Mouse (Mus musculus) ovary, postnatal 36 days (tissue): ENCODE results near the gene Osbpl7.

ENCODE experiments used
- DNase-seq: peaks from one replicate; pipeline ENCODE4 v3.0.0; 2022; ENCODE audit warnings: low spot score, mixed read lengths

The Osbpl7 gene

GRCm38 (mm10) chr11:97050216-97050943 is at the start of gene Osbpl7:
TSS of gene Osbpl7 (plus strand) at chr11:97050628.
- peak; percentile 77 for DNase-seq

- DNase-seq = no peak
These were observed 47.3 kb upstream of the Osbpl7 start for GRCm38 (mm10) chr11:97003170-97003569.

DNA sequence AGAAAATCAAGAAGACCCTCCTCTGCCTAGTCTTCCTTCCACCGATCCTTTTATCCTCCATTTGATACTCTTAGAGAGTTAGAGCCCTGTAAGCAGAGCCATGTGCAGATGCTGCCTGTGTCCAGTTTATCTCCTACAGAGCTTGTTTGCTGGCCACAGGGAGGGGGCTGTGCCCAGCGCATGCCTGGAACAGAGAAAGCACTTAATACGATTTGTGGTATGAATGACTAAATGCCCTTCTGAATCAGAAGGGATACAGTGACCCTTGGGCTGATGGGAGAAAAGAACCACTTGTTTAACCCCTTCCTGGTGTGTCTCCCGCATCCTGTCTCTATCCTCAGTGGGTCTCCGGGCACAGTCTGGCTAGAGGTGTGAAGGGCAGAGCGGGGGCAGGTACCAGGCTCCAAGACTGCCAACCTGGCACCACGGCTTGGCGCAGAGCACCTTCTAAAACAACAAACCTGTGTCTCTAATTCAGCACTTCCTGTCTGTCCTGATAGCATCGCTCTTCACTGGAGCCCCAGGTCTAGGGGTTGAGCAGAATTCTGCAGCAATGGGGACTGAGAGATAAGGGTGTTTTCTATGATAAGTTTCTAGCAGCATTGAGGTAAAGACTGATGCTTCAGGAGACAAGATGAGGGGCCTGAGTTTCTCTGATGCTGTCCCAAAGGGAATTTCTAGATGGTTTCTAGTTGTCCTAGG is 43.2 kb upstream of the Osbpl7 start:
- no peak for DNase-seq

GRCm38 (mm10) chr11:97009198-97009790 is 41.1 kb upstream of the Osbpl7 start:
- no peak for DNase-seq

- no peak for DNase-seq
These were observed 37.2 kb upstream of the Osbpl7 start, which contains the start of gene Sp6 for GRCm38 (mm10) chr11:97013121-97013670. TSS of gene Sp6 (plus strand) at chr11:97013394.

DNA sequence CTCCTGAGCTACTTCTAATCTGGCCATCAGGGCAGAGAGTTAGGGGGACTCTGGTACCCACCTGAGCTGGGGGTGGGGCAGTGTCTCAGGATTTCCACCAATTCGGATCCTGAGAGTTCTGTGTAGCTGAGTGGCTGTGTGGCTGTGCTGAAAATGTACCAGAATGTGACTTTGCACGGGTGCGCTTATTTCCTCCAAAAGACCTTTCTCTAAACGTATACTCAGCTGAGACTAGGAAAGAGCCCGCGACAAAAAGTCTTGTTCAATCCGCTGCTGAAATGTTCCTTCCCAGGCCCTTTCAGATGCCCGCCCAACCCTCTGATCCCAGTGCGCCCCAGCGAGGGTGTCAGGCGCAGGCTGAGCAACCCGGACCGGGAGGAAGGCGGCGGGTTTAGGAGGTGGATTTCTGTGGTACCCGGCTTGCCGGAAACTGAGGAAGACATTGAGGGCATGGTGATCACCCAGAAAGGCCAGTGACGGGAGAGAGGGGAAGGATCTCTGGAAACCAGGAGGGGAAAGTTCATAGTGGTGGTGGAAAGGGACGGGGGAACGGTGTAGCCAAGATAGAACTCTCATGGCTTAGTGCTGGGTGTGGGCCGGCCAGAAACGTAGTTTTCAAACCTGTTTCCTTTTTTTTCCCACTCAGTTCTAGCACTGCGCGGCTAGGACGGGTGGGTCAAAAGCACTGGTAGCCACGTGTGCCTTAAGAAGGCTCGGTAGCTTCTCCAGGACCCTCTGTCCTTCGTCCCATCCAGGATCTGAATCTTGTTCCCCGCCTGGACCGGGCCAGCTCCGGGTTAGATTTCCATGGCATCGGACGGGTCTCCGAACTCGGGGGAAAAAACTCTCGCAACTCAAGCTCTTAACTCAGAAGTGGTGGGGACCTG is 32.5 kb upstream of the Osbpl7 start:
- DNase-seq = no peak

DNA sequence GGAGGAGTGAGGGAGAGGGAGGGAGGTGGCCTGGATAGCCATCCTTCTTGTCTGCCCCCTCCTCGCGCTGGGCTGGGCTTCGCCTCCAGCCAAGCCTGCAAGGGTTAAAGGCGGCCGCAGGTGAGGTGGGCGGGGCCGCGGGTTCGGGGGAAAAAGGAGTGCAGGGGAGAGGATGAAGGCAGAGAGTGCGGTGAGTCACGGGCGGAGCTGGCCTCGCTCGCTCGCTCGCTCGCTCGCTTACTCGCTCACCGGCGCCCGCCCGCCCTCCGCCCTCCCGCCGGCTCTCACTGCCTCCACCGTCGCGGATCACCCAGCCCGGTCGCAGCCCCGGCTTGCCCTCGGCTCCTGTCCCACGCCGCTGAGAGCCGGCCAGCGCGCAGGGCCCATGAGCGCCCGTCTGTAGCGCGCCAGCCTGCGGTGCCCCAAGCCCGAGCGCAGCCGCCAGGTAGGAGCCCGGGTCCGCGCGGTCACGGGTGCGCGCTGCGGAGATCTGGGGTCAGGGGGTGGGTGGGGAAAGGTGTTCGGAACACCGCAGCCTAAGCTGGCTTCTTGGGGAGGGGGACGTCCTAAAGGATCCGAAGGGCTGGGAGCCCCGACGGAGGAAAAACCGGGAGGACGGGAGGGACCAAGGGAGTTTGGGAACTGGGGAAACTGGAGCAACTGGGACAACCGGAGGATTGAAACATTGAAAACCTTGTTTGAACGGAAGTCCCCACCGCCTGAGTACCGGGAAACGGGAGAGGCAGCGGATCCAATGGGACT is 31.7 kb upstream of the Osbpl7 start:
- no peak for DNase-seq

DNA sequence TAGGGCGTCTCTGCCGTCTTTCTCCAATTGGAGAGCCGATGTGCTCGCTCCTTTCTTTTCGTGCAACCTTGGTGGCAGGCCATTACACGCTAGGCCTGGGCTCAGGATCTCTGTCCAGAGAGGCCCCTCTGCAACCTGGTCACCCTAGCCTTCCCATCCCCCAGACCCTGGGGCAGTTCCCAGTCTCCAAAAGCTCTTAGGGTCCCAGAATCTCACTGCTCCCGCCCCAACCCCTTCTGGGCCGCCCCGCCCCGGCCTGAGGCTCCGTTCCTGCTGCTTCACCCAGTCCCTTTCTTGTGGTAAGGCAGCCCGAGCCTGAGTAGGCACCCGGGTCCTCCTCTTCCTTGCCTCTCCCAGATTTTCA is 31.1 kb upstream of the Osbpl7 start:
- no peak for DNase-seq

DNA sequence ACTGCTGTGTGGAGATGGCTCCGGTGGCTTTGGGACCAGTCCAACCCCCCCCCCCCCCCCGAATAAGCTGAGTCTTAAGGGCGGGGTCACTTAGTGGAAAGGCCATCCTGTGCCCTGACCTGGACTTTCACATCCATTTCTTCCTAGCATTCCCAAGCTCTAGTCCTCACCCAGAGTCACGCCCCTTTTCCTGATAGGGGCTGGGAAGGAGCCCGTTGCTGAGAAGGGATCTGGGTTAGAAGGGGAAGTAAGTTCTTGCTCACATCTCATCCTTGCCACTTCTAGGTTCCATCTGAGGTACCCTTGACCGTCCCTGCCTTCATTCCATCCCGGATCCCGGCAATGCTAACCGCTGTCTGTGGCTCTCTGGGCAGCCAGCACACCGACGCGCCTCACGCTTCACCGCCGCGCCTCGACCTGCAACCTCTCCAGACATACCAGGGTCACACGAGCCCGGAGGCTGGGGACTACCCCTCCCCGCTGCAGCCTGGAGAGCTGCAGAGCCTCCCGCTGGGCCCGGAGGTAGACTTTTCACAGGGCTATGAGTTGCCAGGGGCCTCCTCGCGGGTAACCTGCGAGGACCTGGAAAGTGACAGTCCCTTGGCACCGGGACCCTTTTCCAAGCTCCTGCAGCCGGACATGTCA is 29.2 kb upstream of the Osbpl7 start:
- no peak for DNase-seq

- peak; percentile 75 for DNase-seq
These were observed 28.4 kb upstream of the Osbpl7 start for GRCm38 (mm10) chr11:97021873-97022484.

GRCm38 (mm10) chr11:97024977-97025376 is 25.5 kb upstream of the Osbpl7 start:
- peak; percentile 34 for DNase-seq

DNA sequence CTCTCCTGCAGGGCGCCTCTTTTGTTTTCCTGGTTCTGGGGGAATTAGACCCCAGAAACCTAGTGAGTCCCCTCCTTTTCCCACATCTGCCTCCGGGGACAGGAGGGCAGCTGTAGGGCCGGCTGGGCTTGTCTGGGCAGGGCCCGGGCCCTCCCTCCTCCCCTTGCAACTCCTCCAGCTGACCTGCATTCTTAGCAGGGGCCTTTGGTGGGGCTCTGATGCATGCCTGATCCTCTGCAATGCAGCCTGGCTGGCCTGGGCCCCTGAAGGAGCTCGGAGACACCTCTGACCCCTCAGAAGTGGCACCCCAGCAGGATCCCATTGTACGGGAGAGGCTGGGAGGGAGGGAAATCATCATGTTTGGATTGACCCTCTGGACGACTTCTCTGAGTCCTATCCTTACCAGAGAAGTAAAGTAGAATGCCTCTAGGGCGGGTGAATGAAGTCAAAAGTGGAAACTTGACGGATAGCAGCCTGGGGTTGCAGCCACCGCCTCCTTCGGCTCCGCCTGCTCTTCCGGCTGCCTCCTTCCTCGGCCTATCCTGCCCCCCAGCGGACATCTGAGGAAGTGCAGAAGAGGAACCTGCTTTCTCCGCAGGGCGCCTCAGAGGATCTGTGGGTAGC is 24.6 kb upstream of the Osbpl7 start:
- peak; percentile 84 for DNase-seq

DNA sequence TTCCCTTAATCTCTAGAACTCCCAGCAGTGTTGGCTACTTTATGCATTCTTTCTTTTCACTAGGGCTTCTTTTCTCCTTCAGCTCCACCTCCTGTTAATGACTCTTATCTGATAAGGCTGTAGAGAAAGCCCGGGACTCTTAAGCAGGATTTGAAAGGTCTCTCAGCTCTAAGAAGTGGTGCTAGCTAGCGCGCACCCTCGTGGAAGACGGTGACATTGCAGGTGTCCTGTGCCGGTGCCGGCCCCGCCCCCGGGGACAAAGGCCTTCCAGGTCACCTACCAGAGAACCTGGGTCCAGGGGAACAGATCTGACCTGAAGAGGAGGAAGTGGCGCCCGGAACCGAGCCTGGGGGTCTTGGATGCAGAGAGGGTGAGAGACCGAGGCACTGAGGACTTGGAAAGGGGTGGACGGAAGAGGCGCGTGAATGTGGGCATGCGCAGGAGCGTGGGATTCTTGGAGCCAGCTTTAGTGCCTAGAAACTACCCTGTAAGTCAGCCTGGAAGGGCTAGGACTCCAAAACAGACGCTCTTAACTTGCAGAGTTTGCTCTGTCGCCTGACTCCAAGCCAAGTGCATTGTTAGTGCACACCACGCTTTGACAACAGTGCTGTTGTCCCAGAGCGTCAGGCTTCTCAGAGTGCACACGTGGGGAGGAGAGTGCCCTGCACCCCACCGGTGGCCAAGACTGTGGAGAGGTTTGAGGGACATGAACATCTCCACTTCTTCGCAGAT is 20.6 kb upstream of the Osbpl7 start, which contains the start of gene Scrn2:
TSS of gene Scrn2 (plus strand) at position 253 of the 732 bp plus-strand sequence.
- DNase-seq = peak; percentile 76

DNA sequence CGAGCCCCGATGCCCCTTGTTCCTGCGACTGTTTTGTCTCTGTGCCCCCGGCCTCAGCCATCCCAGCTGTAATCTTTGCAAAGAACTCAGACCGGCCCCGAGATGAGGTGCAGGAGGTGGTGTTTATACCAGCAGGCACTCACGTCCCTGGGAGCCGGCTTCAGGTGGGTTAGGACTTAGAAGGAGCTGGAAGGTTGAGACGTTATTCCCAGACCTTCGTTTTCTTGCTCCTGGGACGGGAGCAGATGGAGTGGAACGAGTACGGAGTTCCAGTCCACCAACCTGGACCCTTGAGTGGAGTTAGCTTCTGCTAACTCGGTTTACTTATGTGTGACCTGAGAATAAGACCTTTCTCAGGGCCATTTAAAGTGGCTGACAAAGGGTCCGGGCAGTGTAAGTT is 20.0 kb upstream of the Osbpl7 start:
- DNase-seq = no peak

GRCm38 (mm10) chr11:97031977-97032376 is 18.5 kb upstream of the Osbpl7 start:
- DNase-seq = no peak

- no peak for DNase-seq
These were observed 17.9 kb upstream of the Osbpl7 start for GRCm38 (mm10) chr11:97032499-97032898.

DNA sequence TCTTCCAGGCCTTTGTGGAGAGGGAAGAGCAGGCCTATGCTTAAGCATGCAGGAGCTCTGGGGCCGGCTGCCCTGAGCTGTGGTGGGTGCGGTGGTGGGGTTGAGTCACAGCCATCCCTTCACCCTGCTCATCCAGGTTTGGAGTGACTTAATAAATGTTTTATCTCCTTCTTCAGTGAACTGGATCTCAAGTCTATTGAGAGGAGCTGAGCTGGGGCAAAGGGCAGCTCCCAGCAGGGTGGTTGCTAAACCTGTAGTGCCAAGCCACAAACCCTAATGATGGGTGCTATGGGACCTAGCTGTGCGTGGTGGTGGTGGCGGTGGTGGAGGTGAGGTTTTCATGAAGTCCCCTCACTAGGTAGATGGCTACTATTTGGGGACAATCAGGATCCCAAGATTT is 16.6 kb upstream of the Osbpl7 start:
- DNase-seq = no peak

DNA sequence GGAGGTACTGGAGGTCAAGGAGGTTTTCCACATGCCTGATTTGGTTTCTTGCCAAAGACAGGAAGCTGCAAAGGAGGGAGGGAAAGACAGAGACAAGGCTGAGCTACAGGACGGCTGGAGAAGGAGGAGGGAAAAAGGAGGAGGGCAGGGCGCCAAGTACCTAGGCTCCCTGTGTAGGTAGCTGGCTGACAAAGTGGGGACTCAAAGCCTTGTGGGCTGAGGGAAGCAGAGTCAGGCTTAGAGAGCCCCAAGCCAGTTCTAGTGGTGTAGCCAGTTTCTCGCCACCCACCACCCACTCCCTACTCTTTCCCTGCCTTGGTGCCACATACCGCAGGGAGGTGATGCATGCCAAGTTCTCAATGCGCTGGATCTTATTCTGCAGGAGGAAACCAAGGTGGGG is 14.3 kb upstream of the Osbpl7 start:
- no peak for DNase-seq

DNA sequence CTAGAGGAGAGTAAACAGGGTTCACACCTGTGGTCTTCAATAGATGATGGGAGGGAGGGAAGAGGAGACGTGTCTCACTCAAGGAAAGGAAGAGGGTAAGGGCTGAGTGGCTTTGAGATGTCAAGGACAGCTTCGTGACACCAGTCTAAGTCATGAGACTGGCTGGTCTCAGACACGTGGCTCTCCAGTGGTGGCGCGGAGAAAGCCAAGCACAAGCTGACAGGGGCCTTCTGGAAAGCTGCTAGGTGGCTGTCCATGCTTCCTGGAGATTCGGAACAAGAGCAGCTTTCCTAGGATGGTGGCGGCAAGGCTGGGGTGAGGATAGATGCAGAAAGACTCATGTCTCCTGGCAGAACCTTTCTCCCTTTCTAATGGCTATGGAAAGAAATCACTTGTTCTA is 11.5 kb upstream of the Osbpl7 start:
- DNase-seq = no peak
